Mouse (Mus musculus) ES-E14 (cell line): Measurements from ENCODE around the gene Gm43720. TPM values are rescaled to one million over a fixed set of nuclear protein-coding genes. Genes with fewer than 3 reads are reported as not detected.
A peak's percentile ranks its signal among the peaks of the same experiment; 100 is the strongest.

Experiments
- DNase-seq: peaks from one replicate; pipeline ENCODE4 v3.0.0-alpha.2; 2013; ENCODE audit warnings: low read depth, low spot score
- H3K27ac ChIP-seq: 2 replicates; pipeline ENCODE4 v1.5.1; 2012; ENCODE audit warnings: low read depth, mild to moderate bottlenecking, low read length, moderate library complexity, mixed read lengths; ENCODE audit not compliant: poor library complexity, insufficient read depth, severe bottlenecking
- H3K36me3 ChIP-seq: 2 replicates; pipeline ENCODE4 v1.6.1; 2012; ENCODE audit warnings: mild to moderate bottlenecking, low read length, moderate library complexity, mixed read lengths; ENCODE audit not compliant: control insufficient read depth, poor library complexity, insufficient read depth, severe bottlenecking
- H3K4me1 ChIP-seq, 2 experiments: fragments of 150-350 bp in 1 of 2; sonication (generic) in 1 of 2; 2 replicates each; pipeline ENCODE4 v1.6.1; 2012; ENCODE audit warnings: low read length in 2 of 2, mild to moderate bottlenecking in 1 of 2, mixed read lengths in 1 of 2; ENCODE audit not compliant: control insufficient read depth in 2 of 2, insufficient read depth in 2 of 2, poor library complexity in 1 of 2
- H3K4me3 ChIP-seq, 2 experiments: fragments of 150-350 bp in 1 of 2; sonication (generic) in 1 of 2; 2 replicates each; pipeline ENCODE4 v1.5.1; 2012; ENCODE audit warnings: low read length in 2 of 2, low read depth in 1 of 2, mild to moderate bottlenecking in 1 of 2, mixed read lengths in 1 of 2; ENCODE audit not compliant: insufficient read depth in 1 of 2, poor library complexity in 1 of 2, severe bottlenecking in 1 of 2
- H3K9ac ChIP-seq: 2 replicates; pipeline ENCODE4 v1.6.1; 2012; ENCODE audit warnings: low read depth, mild to moderate bottlenecking, low read length, mixed read lengths; ENCODE audit not compliant: poor library complexity, insufficient read depth, severe bottlenecking
- H3K9me3 ChIP-seq: fragments of 150-350 bp; sonication (generic); 2 replicates; pipeline ENCODE4 v1.6.1; 2012; ENCODE audit warnings: low read depth, mild to moderate bottlenecking, low read length; ENCODE audit not compliant: control insufficient read depth, insufficient read depth
- CHD2 ChIP-seq: IDR thresholded peaks from 2 replicates; pipeline ENCODE4 v1.6.1; 2014; ENCODE audit warnings: mild to moderate bottlenecking, low read depth, low read length, inconsistent platforms
- HCFC1 ChIP-seq: IDR thresholded peaks from 2 replicates; pipeline ENCODE4 v1.6.1; 2012; ENCODE audit warnings: low read length, inconsistent platforms, borderline replicate concordance; ENCODE audit not compliant: insufficient read depth
- MAFK ChIP-seq: IDR thresholded peaks from 2 replicates; pipeline ENCODE4 v1.6.1; 2014; ENCODE audit warnings: mild to moderate bottlenecking, low read depth, low read length, inconsistent platforms; ENCODE audit not compliant: insufficient read depth
- ZC3H11A ChIP-seq: IDR thresholded peaks from 2 replicates; pipeline ENCODE4 v1.6.1; 2012; ENCODE audit warnings: low read depth, mild to moderate bottlenecking, inconsistent platforms, low read length, borderline replicate concordance
- ZNF384 ChIP-seq: IDR thresholded peaks from 2 replicates; pipeline ENCODE4 v1.6.1; 2012; ENCODE audit warnings: low read depth, low read length, inconsistent platforms
- in situ Hi-C, 2 experiments: fragments of 600-800 bp; cut with MboI; formaldehyde crosslinking; loops; one replicate each; pipeline ENCODE4 v1.15.1; 2025; ENCODE audit warnings: low sequenced_read_pairs in 2 of 2, inconsistent platforms in 1 of 2; ENCODE audit not compliant: unreplicated experiment in 2 of 2
- total RNA-seq: library from RNA; depleted of rRNA; stranded (reverse); fragments of 300-350 nt; gene quantifications from 2 replicates; pipeline ENCODE4 v1.2.3, GENCODE M21; 2012

Gene Gm43720
- total RNA-seq, 1 experiment = not detected

DNA sequence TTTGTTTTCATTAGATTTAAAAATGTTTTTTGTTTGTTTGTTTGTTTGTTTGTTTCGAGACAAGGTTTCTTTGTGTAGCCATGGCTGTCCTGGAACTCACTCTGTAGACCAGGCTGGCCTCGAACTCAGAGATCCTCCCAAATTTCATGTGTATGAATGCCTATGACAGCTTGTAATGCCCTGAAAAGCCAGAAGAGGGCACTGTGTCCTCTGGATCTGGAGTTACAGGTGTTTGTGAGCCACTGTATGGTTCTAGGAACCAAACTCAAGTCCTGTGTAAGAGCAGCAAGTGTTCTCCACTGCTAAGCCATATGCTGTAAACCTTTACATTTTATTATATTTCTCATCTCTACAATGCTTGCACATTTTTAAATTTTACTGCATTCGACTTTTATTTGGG is 8.1 kb upstream of the Gm43720 start:
- H3K36me3 ChIP-seq = peaks cover 9% of the 10 kb centered on the region
- DNase-seq = no peak
- TF ChIP-seq ZC3H11A (no peak), HCFC1 (no peak), MAFK (no peak), ZNF384 (no peak), CHD2 (no peak)
- H3K4me1 ChIP-seq = no peaks in the 10 kb centered on the region
- no peak overlapping the region for H3K27ac ChIP-seq
- H3K9me3 ChIP-seq = no peaks in the 10 kb centered on the region
- in situ Hi-C loops = no loop called here
- no peak overlapping the region for H3K9ac ChIP-seq
- H3K4me3 ChIP-seq = no peak overlapping the region

DNA sequence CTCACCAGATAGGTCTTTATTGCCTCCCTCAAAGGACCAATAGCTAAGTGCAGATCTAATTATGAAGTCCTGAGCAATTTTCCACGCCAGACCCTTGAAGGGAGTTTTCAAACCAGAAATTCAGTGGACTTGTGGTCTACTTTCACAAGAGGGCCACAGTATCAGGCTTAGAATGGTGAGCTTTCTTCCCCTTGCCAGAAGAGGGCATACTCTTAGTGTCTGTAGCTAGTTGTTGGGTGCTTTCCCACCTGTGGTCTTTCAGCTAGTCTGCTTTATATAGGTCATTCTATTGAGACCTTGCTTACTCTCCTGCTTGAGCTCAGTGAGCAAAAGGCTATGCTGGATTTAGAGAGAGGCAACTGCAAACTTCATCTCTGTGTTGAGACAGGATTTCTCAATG is 3.8 kb upstream of the Gm43720 start:
- Histone ChIP-seq H3K36me3 (peaks cover 6% of the 10 kb centered on the region; the same call in 1 of the 2 replicates), H3K4me3 (no peak overlapping the region), H3K27ac (no peak overlapping the region), H3K9ac (no peak overlapping the region), H3K4me1 (peaks cover 0 to 5% of the 10 kb centered on the region in 2 experiments; a peak in 1 of 4 replicates), H3K9me3 (no peaks in the 10 kb centered on the region)
- DNase-seq = no peak
- TF ChIP-seq ZC3H11A (no peak), MAFK (no peak), CHD2 (no peak), ZNF384 (no peak), HCFC1 (no peak)
- in situ Hi-C loops = no loop called here

DNA sequence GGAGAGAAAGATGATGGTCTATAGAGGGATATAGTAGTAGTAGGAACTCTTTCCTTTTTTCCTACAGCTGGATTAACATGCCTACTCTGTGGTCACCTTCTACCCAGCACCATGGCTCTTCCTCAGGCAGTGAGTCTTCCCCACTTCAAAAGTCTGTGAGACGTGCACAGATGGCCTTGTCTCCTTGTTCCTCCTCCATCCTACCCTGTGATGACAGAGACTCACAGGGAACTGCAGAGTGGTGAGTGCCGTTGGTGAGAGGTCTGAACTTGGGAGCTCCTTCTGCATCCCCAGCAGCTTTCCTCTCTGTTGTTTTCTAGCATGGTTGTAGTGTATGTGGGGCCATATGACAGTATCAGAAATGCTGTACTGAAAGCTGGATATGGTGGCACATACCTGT is 2.0 kb upstream of the Gm43720 start:
- Histone ChIP-seq H3K9me3 (no peaks in the 10 kb centered on the region), H3K4me3 (no peak overlapping the region), H3K27ac (no peak overlapping the region), H3K36me3 (peaks cover 6% of the 10 kb centered on the region; the same call in 1 of the 2 replicates), H3K9ac (no peak overlapping the region), H3K4me1 (peaks cover 0 to 5% of the 10 kb centered on the region in 2 experiments; a peak in 1 of 4 replicates)
- no peak for DNase-seq
- in situ Hi-C loops = no loop called here
- TF ChIP-seq MAFK (no peak), HCFC1 (no peak), ZNF384 (no peak), ZC3H11A (no peak), CHD2 (no peak)

DNA sequence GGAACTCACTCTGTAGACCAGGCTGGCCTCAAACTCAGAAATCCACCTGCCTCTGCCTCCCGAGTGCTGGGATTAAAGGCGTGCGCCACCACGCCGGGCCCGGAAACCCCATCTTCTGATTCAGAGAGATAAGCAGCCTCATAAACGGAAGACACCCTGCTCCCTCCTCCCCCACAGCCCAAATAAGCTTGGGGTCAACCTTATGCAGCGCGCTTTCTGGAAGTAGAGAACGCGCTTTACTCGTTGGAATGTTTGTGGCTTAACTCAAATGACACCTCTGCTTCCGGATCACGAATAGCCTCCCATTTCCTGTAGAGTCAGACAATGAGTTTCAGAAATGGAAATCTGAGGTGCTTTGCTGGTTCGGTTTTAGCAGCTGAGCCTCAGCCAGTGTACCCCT is 1.1 kb upstream of the Gm43720 start:
- DNase-seq = no peak
- no peaks in the 10 kb centered on the region for H3K9me3 ChIP-seq
- H3K36me3 ChIP-seq = peaks cover 4% of the 10 kb centered on the region; the same call in 1 of the 2 replicates
- H3K27ac ChIP-seq = no peak overlapping the region
- peak overlapping the region; percentile 41 to 66 for H3K4me3 ChIP-seq
- peaks cover 2 to 6% of the 10 kb centered on the region in 2 experiments; a peak in 1 of 4 replicates for H3K4me1 ChIP-seq
- H3K9ac ChIP-seq = peak overlapping the region; percentile 81; the same call in 1 of the 2 replicates
- no peak; the same call in 1 of the 2 replicates for TF ChIP-seq CHD2
- TF ChIP-seq ZNF384 = 0 out of 2 replicates have a peak, but pooled peaks have one; percentile 60
- in situ Hi-C loops = no loop called here

DNA sequence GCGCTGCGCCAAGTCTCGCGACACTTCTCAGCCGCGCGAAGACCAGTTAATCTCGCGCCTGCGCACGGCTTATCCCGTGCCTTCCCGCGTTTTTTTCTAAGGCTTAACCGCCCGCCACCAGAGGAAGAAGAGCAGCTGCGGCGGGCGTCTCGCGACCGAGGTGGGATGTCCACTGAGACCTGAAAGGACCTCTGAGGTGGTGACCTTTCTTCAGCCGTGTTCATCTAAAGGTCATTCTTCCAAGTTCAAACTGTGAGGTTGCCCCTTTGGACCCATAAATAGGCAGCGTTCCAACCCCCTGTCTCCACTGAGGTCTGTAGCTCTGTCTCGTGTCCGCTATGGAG is 639 bp upstream of the Gm43720 start:
- Histone ChIP-seq H3K9ac (peak overlapping the region; percentile 80), H3K9me3 (no peaks in the 10 kb centered on the region), H3K27ac (no peak overlapping the region; the same call in 1 of the 2 replicates), H3K4me3 (peak overlapping the region; percentile 41 to 66), H3K36me3 (peaks cover 4% of the 10 kb centered on the region; the same call in 1 of the 2 replicates), H3K4me1 (peaks cover 2 to 7% of the 10 kb centered on the region in 2 experiments; a peak in 1 of 4 replicates)
- no peak for DNase-seq
- in situ Hi-C loops = no loop called here
- TF ChIP-seq HCFC1 (no peak), ZNF384 (peak; percentile 82), CHD2 (peak; percentile 99; the same call in 1 of the 2 replicates), ZC3H11A (no peak), MAFK (no peak)
